Mouse (Mus musculus) brain, embryonic 14.5 days (tissue): Measurements from ENCODE around the gene Plac9a.
"Not testable (repeated sequence)": the region's sequence is repeated elsewhere in the genome, so short reads cannot be mapped to it uniquely, and the experiment has no call there.

ENCODE experiments used
- CTCF ChIP-seq: fragments of 200-500 bp; IDR thresholded peaks from 2 replicates; pipeline ENCODE4 v1.5.1; 2012; ENCODE audit warnings: inconsistent platforms, mild to moderate bottlenecking, moderate library complexity, borderline replicate concordance; ENCODE audit not compliant: insufficient read depth, insufficient read length; ENCODE audit errors: extremely low read depth
- POLR2A ChIP-seq: fragments of 200-500 bp; IDR thresholded peaks from 2 replicates; pipeline ENCODE4 v1.6.1; 2012; ENCODE audit warnings: mild to moderate bottlenecking, inconsistent platforms, borderline replicate concordance; ENCODE audit not compliant: poor library complexity, insufficient read depth, insufficient read length, severe bottlenecking; ENCODE audit errors: extremely low read depth

DNA sequence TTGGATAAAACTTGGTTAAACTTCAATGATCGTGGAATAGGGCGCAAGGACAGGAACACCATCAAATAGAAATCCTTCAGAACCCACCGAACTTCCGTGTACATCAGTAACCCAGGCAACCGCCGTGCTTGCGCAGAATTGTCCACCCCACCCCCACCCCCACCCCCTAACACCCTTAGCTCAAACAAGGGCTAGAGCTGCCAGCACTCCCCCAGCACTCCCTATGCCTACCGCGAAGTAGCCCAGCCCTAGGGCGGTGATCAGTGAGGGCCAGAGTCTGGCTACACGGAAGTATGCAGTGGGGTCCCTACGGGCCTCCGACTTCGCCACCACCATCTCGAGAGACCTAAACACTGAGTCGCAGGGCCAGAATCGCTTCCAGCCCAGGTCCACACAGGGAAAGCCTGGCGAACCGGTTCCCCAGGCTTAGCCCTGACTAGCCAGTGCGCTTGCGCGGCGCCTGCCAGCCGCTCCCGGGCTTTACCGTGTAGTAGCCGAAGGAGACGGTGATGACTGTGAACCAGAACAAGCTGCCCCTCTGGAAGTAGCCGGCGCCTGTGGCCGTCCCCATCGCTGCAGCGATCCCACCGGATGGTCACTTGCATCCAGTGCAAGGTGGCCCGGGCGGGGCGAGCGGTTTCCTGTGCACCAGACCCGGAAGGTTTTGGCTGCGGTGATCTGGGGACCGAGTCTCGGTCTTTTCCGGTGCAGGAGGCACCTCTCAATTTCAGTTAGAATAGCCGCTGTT, 24.1 kb upstream of the Plac9a start:
- TF ChIP-seq CTCF, POLR2A: not testable (repeated sequence)
